Mouse (Mus musculus): ENCODE data around the gene Col27a1. TPM values are rescaled to one million over a fixed set of nuclear protein-coding genes. Genes with fewer than 3 reads are reported as not detected.

The Col27a1 gene
- polyA plus RNA-seq, 1 experiment from 2014 or later: 22.3 TPM

- H3K27me3 ChIP-seq: no peaks in the 10 kb centered on the region
- H3K4me2 ChIP-seq (replicated peaks): no peak overlapping the region
- 60% methylated on average over 8 of the region's 8 CpGs for WGBS
- no peak for ATAC-seq (ENCODE audit: insufficient number of reproducible peaks, low FRiP score, low TSS enrichment, low read depth)
- peak overlapping the region; percentile 68; the same call in 1 of the 2 replicates for H3K27ac ChIP-seq (replicated peaks)
- H3K4me1 ChIP-seq: peaks cover 78% of the 10 kb centered on the region
- peaks cover 31% of the 10 kb centered on the region for H3K36me3 ChIP-seq
- no peak overlapping the region for H3K9ac ChIP-seq
- H3K9me3 ChIP-seq (replicated peaks): no peaks in the 10 kb centered on the region
- H3K4me3 ChIP-seq (replicated peaks): no peak overlapping the region
Measured at GRCm38 (mm10) chr4:63226164-63226882, 12.5 kb downstream of the Col27a1 start.

DNA sequence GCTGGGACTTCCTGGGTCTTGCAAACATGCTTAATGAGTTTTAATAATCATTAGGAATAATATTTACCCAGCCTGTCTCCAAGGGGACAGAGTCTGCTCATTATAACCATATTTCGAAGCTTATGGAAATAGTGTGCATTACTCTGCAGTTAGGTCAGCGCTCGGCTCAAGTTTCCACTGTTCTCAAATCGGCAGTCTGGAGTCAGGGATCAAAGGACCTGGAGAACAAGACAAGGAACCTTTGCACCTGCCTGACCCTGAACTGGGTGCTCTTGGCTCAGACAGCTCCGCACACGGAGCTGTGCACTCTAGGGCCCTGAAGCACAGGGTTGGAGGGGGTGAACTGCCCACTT lies 13.1 kb downstream of the Col27a1 start:
- Histone ChIP-seq H3K36me3 (peaks cover 28% of the 10 kb centered on the region), H3K27me3 (no peaks in the 10 kb centered on the region), H3K4me2 (replicated peaks) (no peak overlapping the region), H3K4me1 (peaks cover 80% of the 10 kb centered on the region), H3K27ac (replicated peaks) (peak overlapping the region; percentile 68; the same call in 1 of the 2 replicates), H3K9ac (no peak overlapping the region), H3K9me3 (replicated peaks) (no peaks in the 10 kb centered on the region), H3K4me3 (replicated peaks) (no peak overlapping the region)
- no peak; the same call in 1 of the 2 replicates for ATAC-seq (ENCODE audit: insufficient number of reproducible peaks, low FRiP score, low TSS enrichment, low read depth)
- 41% methylated on average over 6 of the region's 6 CpGs for WGBS

DNA sequence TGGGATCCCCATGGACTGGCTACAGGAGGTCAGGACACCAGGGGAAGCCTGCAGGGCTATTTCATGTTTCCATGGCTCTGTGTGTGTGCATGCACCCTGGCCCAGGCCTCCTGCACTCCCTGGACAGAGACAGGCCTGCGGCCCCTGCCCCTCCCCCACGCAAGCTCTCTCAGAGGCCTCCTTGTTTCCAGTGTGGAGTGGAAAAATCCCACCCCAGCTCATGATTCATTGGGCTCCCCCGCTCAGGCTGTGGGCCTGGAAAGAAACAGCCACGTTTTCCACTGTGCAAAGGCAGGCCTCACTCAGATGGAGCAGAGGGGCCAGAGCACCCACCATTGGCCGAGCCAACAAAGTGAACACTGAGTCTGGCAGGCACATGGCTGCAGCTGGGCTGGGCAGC lies 15.1 kb downstream of the Col27a1 start:
- H3K4me3 ChIP-seq (replicated peaks): no peak overlapping the region
- peak; percentile 61 for ATAC-seq (ENCODE audit: insufficient number of reproducible peaks, low FRiP score, low TSS enrichment, low read depth)
- H3K27ac ChIP-seq (replicated peaks): peak overlapping the region; percentile 23; the same call in 1 of the 2 replicates
- H3K9ac ChIP-seq: no peak overlapping the region; the same call in 1 of the 2 replicates
- WGBS: 45% methylated on average over 5 of the region's 5 CpGs
- no peaks in the 10 kb centered on the region for H3K9me3 ChIP-seq (replicated peaks)
- H3K4me2 ChIP-seq (replicated peaks): no peak overlapping the region
- H3K4me1 ChIP-seq: peaks cover 96% of the 10 kb centered on the region
- no peaks in the 10 kb centered on the region for H3K27me3 ChIP-seq
- peaks cover 15% of the 10 kb centered on the region for H3K36me3 ChIP-seq

DNA sequence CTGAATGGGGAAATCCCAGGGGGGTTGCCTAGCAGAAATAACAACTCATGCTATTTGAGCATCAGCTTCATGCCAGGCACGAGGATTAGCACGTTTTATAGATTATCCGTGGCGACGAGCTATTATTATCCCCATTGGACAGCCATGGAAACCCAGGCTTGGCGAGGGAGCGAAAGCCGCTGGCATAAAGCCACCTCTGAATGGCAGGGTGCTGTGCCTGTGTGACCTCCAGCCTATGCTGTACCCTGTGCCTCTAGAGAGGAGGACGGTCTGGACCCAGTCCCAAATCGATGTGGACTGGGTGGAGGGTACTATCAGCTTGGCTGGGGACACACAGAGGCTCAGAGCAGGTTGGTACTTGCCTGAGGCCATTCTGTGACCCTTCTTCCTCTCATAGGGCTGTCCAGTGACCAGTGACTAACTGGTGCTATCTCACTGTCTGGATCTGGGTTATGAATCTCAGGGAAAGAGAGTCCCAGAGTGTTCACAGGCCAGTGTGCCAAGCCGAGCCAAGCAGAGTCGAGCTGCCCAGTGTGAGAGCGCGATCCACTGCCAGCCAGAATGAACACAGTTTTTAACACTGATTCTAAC lies 16.3 kb downstream of the Col27a1 start:
- no peak overlapping the region for H3K4me2 ChIP-seq (replicated peaks)
- H3K36me3 ChIP-seq: peaks cover 6% of the 10 kb centered on the region
- no peak overlapping the region for H3K9ac ChIP-seq
- H3K4me3 ChIP-seq (replicated peaks): no peak overlapping the region
- no peaks in the 10 kb centered on the region for H3K9me3 ChIP-seq (replicated peaks)
- 54% methylated on average over 14 of the region's 14 CpGs for WGBS
- ATAC-seq (ENCODE audit: insufficient number of reproducible peaks, low FRiP score, low TSS enrichment, low read depth): no peak; the same call in 1 of the 2 replicates
- H3K27ac ChIP-seq (replicated peaks): peak overlapping the region; percentile 23; the same call in 1 of the 2 replicates
- H3K27me3 ChIP-seq: no peaks in the 10 kb centered on the region
- peaks cover 95% of the 10 kb centered on the region for H3K4me1 ChIP-seq

DNA sequence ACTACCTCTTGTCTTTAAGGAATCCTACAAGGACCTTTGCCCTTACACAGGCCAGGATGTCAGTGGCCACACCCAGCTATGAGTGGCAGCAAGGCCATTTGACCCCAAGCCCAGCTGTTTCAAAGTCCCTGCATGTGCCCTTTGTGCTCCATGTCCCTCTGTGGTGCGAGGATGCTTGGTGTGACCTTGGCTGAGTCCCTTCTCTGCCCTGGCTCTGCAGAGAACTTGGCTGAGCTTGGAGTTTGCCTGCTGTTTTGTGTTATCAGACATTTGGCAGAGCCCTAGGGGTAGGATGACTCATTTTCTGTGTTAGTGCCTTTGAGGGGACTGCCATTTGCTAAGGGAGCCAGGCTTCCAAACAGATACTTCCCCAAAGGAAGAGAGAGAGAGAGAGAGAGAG lies 17.3 kb downstream of the Col27a1 start:
- Histone ChIP-seq H3K4me1 (peaks cover 84% of the 10 kb centered on the region), H3K27me3 (no peaks in the 10 kb centered on the region; the same call in 1 of the 2 replicates), H3K36me3 (peaks cover 10% of the 10 kb centered on the region; the same call in 1 of the 2 replicates), H3K27ac (replicated peaks) (0 out of 2 replicates have a peak overlapping the region, but pooled peaks have one; percentile 3), H3K9me3 (replicated peaks) (no peaks in the 10 kb centered on the region), H3K9ac (no peak overlapping the region), H3K4me3 (replicated peaks) (no peak overlapping the region), H3K4me2 (replicated peaks) (no peak overlapping the region)
- 57% methylated on average over 1 of the region's 1 CpGs for WGBS
- no peak for ATAC-seq (ENCODE audit: insufficient number of reproducible peaks, low FRiP score, low TSS enrichment, low read depth)

DNA sequence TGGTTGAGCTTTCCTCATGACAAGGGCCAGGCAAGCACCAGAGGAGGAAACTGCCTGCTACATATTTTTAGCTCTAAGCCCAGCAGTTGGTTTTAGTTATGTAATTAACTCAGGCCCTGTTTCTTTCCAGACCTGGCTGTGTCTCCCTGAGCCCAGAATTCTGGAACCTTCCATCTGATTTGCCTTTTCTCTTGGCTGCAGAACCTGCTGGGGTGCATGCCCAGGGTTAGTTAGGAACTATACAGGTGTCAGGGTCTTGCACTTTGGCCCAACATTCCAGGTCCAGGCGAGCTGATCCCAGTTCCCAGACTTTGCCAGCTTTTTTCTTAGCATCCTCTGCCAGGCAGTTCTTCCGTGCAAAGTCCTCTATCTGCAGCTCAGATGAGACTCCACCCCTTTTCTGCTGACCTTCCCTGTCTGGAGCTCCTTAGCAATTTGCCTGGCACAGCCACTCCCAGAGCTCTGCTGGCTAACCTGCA lies 18.8 kb downstream of the Col27a1 start:
- Histone ChIP-seq H3K36me3 (peaks cover 12% of the 10 kb centered on the region; the same call in 1 of the 2 replicates), H3K4me2 (replicated peaks) (no peak overlapping the region), H3K9ac (no peak overlapping the region), H3K4me1 (peaks cover 75% of the 10 kb centered on the region), H3K27ac (replicated peaks) (peak overlapping the region; percentile 74), H3K4me3 (replicated peaks) (no peak overlapping the region), H3K27me3 (no peaks in the 10 kb centered on the region; the same call in 1 of the 2 replicates), H3K9me3 (replicated peaks) (no peaks in the 10 kb centered on the region)
- ATAC-seq (ENCODE audit: insufficient number of reproducible peaks, low FRiP score, low TSS enrichment, low read depth): no peak
- WGBS: 44% methylated on average over 2 of the region's 2 CpGs

DNA sequence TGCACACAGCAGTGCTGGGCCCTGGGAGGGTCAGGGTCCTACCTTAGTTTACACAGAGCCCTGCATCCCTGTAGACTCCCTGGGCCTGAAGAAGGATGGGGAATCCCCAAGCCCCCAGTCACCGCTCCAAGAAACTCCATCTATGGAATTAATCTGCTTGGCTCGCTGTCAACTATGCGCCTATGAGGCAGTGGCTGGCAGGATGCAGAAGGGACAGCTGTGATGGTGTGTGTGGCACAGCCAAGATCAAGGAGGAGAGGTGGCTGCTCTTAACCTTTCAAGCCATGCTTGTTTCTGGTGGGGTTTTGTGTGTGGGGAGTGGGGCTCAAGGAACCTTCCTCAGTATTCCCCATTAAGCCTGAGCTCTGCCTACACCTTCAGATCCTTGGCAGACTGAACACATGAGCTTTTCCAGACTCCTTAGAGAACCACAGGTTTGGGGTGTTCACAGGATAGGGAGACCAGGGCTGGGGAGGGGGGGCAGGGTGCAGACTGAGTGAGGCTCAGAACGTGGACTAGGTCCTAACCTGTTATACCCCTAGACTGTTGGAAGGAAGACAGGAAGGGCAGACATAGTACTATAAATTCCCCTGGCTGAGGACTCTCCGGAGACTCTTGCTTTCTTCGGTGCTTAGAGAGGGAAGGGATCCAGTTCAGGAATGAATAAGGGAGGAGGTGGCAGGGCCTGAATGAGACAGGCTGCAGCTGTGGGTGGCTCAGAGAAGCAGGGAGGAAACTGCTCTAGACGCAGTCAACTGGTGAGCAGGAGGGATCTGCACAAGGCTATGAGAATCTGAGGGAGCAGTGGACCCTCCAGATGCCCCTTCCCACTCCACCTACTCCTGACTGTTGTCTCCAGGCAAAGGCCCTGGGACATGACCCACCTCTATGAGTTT lies 20.0 kb downstream of the Col27a1 start:
- no peak for ATAC-seq (ENCODE audit: insufficient number of reproducible peaks, low FRiP score, low TSS enrichment, low read depth)
- Histone ChIP-seq H3K36me3 (peaks cover 12% of the 10 kb centered on the region; the same call in 1 of the 2 replicates), H3K9me3 (replicated peaks) (no peaks in the 10 kb centered on the region), H3K4me3 (replicated peaks) (no peak overlapping the region), H3K27ac (replicated peaks) (no peak overlapping the region), H3K9ac (no peak overlapping the region), H3K4me1 (peaks cover 75% of the 10 kb centered on the region), H3K27me3 (no peaks in the 10 kb centered on the region; the same call in 1 of the 2 replicates), H3K4me2 (replicated peaks) (no peak overlapping the region)
- 53% methylated on average over 7 of the region's 7 CpGs for WGBS

- no peaks in the 10 kb centered on the region; the same call in 1 of the 2 replicates for H3K27me3 ChIP-seq
- no peak overlapping the region for H3K4me2 ChIP-seq (replicated peaks)
- WGBS: 87% methylated on average over 5 of the region's 5 CpGs
- H3K9me3 ChIP-seq (replicated peaks): no peaks in the 10 kb centered on the region
- no peak overlapping the region for H3K9ac ChIP-seq
- no peak overlapping the region for H3K27ac ChIP-seq (replicated peaks)
- no peak for ATAC-seq (ENCODE audit: insufficient number of reproducible peaks, low FRiP score, low TSS enrichment, low read depth)
- peaks cover 12% of the 10 kb centered on the region; the same call in 1 of the 2 replicates for H3K36me3 ChIP-seq
- no peak overlapping the region for H3K4me3 ChIP-seq (replicated peaks)
- peaks cover 65% of the 10 kb centered on the region for H3K4me1 ChIP-seq
Measured at GRCm38 (mm10) chr4:63234852-63235251, 21.0 kb downstream of the Col27a1 start.

DNA sequence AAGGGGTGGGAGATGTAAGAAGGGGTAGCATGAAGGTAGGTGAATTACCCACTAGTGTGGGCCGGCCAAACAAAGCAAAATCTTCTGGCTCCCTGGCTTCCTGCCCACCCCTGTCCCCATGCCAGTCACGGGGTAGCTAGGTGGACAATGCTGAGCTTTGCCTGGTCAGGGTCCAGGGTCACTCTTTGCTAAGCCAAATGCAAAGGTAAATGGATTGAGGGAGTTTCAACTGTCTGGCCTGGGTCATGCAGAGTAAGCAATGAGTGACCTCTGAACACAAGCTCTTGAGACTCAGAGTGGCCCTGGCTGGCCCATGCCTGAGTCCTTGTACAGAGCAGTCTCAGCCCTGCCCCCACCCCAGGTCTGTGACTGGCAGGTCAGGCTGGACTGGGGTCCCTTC lies 22.4 kb downstream of the Col27a1 start:
- peaks cover 18% of the 10 kb centered on the region for H3K36me3 ChIP-seq

DNA sequence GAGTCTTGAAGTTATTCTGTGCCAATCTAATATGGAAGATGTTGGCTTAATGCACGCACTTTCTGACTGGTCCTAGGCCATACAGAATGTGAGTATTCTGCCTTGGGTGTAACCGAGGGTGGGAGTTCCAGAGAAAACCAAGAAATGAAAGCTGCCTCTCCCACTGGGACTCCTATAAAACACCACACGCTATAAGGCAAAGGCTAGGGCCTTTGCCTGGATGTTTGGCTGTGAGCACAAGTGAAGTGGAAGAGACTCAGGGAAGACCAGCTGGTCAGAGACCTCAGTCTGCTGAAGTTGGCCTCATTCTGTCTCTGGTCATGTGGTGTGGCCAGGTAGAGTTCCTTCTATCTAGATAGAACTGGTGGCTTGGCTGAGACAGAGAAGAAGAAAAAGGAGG lies 23.4 kb downstream of the Col27a1 start:
- no peaks in the 10 kb centered on the region; the same call in 1 of the 2 replicates for H3K27me3 ChIP-seq
- peaks cover 18% of the 10 kb centered on the region for H3K36me3 ChIP-seq
- no peaks in the 10 kb centered on the region for H3K9me3 ChIP-seq (replicated peaks)
- no peak for ATAC-seq (ENCODE audit: insufficient number of reproducible peaks, low FRiP score, low TSS enrichment, low read depth)
- H3K9ac ChIP-seq: no peak overlapping the region
- no peak overlapping the region for H3K4me3 ChIP-seq (replicated peaks)
- H3K4me1 ChIP-seq: peaks cover 41% of the 10 kb centered on the region
- H3K4me2 ChIP-seq (replicated peaks): no peak overlapping the region
- H3K27ac ChIP-seq (replicated peaks): no peak overlapping the region
- 74% methylated on average over 3 of the region's 3 CpGs for WGBS

More for the DNA sequence above, 22.4 kb downstream of the Col27a1 start:
- peaks cover 51% of the 10 kb centered on the region for H3K4me1 ChIP-seq
- no peak for ATAC-seq (ENCODE audit: insufficient number of reproducible peaks, low FRiP score, low TSS enrichment, low read depth)
- no peaks in the 10 kb centered on the region; the same call in 1 of the 2 replicates for H3K27me3 ChIP-seq
- no peak overlapping the region for H3K4me2 ChIP-seq (replicated peaks)
- WGBS: 71% methylated on average over 2 of the region's 2 CpGs
- no peaks in the 10 kb centered on the region for H3K9me3 ChIP-seq (replicated peaks)
- no peak overlapping the region for H3K27ac ChIP-seq (replicated peaks)
- H3K4me3 ChIP-seq (replicated peaks): no peak overlapping the region
- H3K9ac ChIP-seq: no peak overlapping the region

DNA sequence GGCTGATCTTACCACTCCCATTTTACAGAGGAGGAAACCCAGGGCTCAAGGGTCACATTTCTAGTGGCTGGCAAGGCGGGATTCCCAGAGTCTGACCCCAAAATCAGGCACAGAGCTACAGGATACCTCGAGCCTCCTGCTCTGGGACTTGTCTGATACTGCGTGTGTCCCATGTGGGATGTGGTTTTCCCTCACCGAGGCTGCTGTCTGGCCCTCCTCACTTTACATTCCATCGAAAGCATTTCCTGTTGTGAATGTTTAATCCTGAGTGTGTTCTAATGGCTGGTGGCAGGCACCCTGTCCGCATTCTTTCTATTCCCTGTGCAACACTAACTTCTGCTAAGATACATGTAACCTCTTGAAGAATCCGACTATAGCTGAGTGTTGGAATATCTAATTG lies 24.3 kb downstream of the Col27a1 start:
- H3K4me2 ChIP-seq (replicated peaks): no peak overlapping the region
- 14% methylated on average over 7 of the region's 7 CpGs for WGBS
- H3K4me1 ChIP-seq: peaks cover 32% of the 10 kb centered on the region
- ATAC-seq (ENCODE audit: insufficient number of reproducible peaks, low FRiP score, low TSS enrichment, low read depth): no peak
- peak overlapping the region; percentile 35 for H3K27ac ChIP-seq (replicated peaks)
- H3K36me3 ChIP-seq: peaks cover 18% of the 10 kb centered on the region
- no peak overlapping the region for H3K4me3 ChIP-seq (replicated peaks)
- no peaks in the 10 kb centered on the region for H3K9me3 ChIP-seq (replicated peaks)
- H3K27me3 ChIP-seq: no peaks in the 10 kb centered on the region; the same call in 1 of the 2 replicates
- H3K9ac ChIP-seq: no peak overlapping the region

All from embryonic facial prominence, embryonic 15.5 days (tissue).